Mouse (Mus musculus): ENCODE measurements around the gene Eif2b4.

The Eif2b4 gene

GRCm38 (mm10) chr5:31199893-31200292, 6.7 kb upstream of the Eif2b4 start:
- no peak for DNase-seq (ENCODE audit: low read depth, low spot score)

DNA sequence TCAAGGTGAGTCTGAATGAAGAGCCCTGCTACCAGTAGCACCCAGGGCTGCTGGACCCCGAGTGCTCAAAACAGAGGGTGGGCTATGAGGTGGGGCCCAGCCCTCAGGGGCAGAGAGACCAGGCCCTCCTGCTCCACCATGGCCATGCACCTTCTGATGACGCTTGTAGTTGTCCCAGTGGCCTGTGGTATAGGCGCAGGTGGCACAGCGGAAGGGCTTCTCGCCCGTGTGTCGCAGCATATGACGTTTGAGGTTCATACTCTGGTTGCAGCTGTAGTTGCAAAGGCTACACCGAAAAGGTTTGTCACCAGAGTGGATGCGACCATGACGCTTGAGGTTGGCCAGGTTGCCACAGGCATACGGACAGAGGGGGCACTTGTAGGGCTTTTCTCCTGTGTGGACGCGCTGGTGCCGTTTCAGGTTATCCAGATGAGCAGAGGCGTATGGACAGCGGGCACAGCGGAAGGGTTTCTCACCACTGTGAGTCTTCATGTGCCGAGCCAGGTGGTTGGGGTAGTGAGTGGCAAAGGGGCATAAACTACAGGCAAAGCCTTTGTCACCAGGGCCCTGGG, 6.2 kb upstream of the Eif2b4 start:
- DNase-seq (ENCODE audit: low read depth, low spot score), result no peak

DNA sequence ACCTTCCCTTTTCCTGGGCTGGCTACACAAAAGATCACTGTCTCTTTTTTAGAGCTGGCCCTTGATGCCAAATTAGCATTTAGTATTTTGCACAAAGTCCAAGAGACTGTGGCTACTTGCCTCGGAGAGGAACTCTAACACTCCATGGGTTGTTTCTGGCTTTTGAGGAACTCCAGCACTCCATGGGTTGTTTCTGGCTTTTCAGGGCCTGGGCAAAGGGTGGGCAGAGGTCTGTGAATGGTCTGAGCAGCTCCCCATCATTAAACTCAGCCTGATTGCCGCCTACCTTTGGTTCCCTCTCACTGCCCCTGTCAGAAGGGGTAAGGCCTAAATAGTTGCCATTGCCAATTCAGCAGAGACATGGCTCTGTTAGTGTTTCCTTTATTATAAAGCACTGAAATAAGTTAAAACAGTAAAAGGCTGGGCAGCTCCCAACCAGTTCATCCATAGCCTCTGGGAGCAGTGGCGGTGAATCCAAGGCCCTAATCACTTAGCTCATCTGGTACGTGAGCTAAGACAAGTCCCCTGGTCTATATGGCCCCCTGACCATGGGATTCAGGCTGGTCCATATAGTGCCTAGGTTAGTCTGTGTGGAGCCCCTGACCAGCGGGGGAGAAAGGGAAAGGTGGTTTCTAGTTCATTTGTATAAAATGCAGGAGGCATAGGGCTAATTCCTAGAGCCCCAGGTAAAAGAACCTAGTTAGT, 5.5 kb upstream of the Eif2b4 start:
- no peak for DNase-seq (ENCODE audit: low read depth, low spot score)

- no peak for DNase-seq (ENCODE audit: low read depth, low spot score)
These were observed 4.9 kb upstream of the Eif2b4 start for GRCm38 (mm10) chr5:31198170-31198569.

- no peak for DNase-seq (ENCODE audit: low read depth, low spot score)
These were observed 3.8 kb upstream of the Eif2b4 start for GRCm38 (mm10) chr5:31197072-31197471.

DNA sequence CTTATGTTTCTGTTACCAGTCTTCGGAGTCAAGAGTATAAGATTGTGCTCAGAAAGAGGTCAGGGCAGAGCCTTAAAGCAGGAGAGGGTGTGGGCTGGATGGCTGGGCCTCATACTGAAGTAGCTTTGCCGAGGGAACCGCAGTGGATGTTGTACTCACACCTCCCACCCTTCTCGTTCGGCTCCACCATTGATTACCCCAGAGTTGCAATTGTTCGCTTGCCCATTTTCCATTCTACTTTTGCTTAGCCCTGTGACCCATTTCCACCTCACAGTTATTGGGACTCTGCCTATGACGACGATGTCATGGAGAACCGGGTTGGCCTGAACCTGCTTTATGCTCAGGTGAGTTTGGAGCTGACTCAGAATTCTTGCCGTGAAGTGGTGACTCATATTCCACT, 3.0 kb upstream of the Eif2b4 start:
- no peak for DNase-seq (ENCODE audit: low read depth, low spot score)

DNA sequence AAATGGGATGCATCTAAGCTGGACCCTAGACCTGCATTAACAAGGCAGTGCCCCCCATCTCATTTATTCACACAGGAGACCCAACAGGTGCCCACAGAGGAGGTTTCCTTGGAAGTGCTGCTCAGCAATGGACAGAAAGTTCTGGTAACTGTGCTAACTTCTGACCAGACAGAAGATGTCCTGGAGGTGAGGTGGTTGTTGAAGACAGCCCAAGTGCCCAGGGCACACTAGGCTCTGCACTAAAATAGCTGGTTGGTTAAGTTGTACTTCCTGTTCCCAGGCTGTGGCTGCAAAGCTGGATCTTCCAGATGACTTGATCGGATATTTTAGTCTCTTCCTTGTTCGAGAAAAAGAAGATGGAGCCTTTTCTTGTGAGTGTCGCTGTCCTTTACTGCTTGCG, 2.4 kb upstream of the Eif2b4 start:
- no peak for DNase-seq (ENCODE audit: low read depth, low spot score)

- DNase-seq (ENCODE audit: low read depth, low spot score), result peak; percentile 76
These were observed 1.6 kb upstream of the Eif2b4 start for GRCm38 (mm10) chr5:31194486-31195485.

- no peak for DNase-seq (ENCODE audit: low read depth, low spot score)
These were observed 526 bp upstream of the Eif2b4 start for GRCm38 (mm10) chr5:31193631-31194281.

- no peak for DNase-seq (ENCODE audit: low read depth, low spot score)
These were observed 938 bp downstream of the Eif2b4 start for GRCm38 (mm10) chr5:31192045-31192938.

DNA sequence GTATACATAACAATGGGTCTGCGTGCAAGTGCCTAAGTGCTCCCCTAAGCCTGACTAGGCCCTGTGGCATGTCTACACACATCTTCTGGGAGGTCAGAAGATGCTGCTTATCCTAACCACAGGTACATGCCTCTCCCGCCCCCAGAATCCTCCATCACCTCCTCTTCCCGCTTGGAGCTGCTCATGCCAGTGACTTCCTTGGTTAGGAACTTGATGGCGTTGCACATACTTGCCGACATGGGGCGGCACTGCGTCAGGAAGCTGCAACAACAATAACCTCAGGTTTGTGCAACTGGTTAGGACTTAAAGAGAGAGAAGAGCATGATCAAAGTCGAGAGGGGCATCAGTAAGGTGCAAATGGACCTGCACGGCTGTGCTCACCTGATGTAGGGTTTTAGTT, 3.0 kb downstream of the Eif2b4 start:
- DNase-seq (ENCODE audit: low read depth, low spot score), result peak; percentile 55

DNA sequence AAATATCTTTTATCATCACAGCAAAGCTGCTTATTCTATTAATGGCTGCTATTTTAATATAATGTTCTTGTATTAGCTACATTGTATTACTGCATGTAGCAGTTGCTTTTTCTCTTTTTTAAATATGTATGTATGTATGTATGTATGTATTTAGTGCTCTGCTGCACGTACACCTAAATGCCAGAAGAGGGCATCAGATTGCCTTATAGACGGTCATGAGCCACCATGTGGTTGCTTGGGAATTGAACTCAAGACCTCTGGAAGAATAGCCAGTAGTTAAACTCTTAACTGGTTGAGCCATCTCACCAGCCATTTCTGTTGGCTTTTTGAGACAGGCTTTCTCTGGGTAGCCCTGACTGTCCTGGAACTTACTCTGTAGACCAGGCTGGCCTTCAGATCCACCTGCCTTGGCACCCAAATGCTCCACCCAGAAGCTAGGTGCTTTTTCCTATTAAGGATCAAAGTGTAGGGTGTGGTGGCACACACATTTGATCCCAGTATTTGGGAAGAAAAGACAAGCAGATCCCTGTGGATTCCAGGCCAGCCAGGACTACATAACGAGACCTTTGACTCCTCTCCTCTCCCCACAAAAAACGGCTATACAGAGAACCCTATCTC, 4.9 kb downstream of the Eif2b4 start:
- DNase-seq (ENCODE audit: low read depth, low spot score), result peak; percentile 76

DNA sequence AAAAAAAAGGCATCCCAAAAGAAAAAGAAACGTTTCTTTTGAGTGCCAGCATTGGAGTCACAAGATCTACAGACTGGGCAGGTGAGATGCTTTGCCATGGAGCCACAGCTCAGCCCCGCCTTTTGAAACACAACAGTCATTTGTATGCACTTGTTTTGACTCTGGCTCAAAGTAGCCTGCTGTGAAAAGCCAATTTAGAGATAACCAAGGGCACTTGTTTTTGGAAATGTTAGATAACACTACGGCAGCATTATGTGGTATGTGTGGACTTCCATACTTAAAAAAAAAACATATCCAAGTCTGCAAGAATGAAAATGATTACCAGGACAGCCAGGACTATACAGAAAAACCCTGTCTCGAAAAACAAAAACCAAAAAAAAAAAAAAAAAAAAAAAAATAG, 9.6 kb downstream of the Eif2b4 start:
- DNase-seq (ENCODE audit: low read depth, low spot score), result no peak

- no peak for DNase-seq (ENCODE audit: low read depth, low spot score)
These were observed 12.0 kb downstream of the Eif2b4 start for GRCm38 (mm10) chr5:31181183-31181770.

GRCm38 (mm10) chr5:31179766-31180630, 13.2 kb downstream of the Eif2b4 start, which contains the start of the genes Gm29609 and Gtf3c2:
Gene Gm29609, minus strand, starts transcription at chr5:31179911.
Gene Gtf3c2, minus strand, starts transcription at chr5:31180144.
- DNase-seq (ENCODE audit: low read depth, low spot score), result peak; percentile 97

DNA sequence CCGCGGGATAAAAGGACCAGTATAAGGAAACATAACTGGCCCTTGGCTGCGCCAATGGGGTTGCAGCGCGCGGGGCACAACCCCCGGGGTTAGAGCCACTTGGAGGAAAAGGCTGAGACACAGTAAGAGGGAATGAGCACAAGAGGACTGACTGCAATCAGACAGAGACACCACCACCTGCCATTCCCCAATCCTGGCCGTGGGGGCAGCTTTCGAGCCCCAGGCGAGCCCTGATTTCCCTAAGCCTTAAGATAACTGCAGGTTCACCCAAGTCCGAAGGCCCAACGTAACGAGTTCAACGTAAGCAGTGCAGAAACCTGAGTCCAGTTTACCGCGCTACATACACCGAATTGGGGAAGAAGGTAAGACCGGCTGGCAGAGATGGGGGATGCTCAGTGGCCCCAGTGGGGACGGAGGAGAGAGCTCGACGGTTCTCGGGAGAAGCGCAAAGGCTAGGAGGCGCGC, 13.9 kb downstream of the Eif2b4 start:
- peak; percentile 78 for DNase-seq (ENCODE audit: low read depth, low spot score)

GRCm38 (mm10) chr5:31168630-31169029, 24.6 kb downstream of the Eif2b4 start:
- DNase-seq (ENCODE audit: low read depth, low spot score), result no peak

- DNase-seq (ENCODE audit: low read depth, low spot score), result no peak
These were observed 28.4 kb downstream of the Eif2b4 start for GRCm38 (mm10) chr5:31164878-31165277.

DNA sequence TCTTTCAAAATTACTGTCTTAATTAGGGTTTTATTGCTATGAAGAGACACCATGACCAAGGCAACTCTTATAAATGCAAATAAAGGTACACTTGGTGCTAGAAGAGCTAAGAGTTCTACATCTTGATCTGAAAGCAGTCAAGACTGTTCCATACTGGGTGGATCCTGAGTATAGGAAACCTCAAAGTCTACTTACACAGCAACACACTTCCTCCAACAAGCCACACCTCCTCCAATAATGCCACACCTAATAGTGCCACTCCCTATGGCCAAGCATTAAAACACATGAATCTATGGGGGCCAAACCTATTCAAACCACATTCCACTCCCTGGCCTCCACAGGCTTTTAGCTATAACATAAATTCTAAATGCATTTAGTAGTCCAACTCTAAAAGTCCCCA, 30.8 kb downstream of the Eif2b4 start:
- DNase-seq (ENCODE audit: low read depth, low spot score), result no peak

Measured in ES-CJ7 (cell line).